Mouse (Mus musculus) hindbrain, embryonic 11.5 days (tissue): Measurements from ENCODE around the gene Klhl3. TPM values are rescaled to one million over a fixed set of nuclear protein-coding genes. Genes with fewer than 3 reads are reported as not detected.

ENCODE experiments used
- ATAC-seq: fragments of 200-750 bp; cut with Nextera tagmentation; 2 replicates; pipeline ENCODE4 v1.8.0; 2017; ENCODE audit warnings: mild to moderate bottlenecking, moderate TSS enrichment, moderate library complexity; ENCODE audit not compliant: low FRiP score
- DNase-seq: peaks from one replicate; pipeline ENCODE4 v3.0.0-alpha.2; 2015; ENCODE audit warnings: low spot score
- H3K27ac ChIP-seq: fragments of 300-500 bp; sonication (generic); 2 replicates; pipeline ENCODE4 v1.5.1; 2014; ENCODE audit warnings: mild to moderate bottlenecking, low read depth, low read length
- H3K27me3 ChIP-seq: fragments of 300-500 bp; sonication (generic); 2 replicates; pipeline ENCODE4 v1.6.1; 2014; ENCODE audit warnings: mild to moderate bottlenecking, low read length, moderate library complexity, mixed read lengths; ENCODE audit not compliant: control insufficient read depth, insufficient read depth
- H3K36me3 ChIP-seq: fragments of 300-500 bp; sonication (generic); 2 replicates; pipeline ENCODE4 v1.6.1; 2014; ENCODE audit warnings: mild to moderate bottlenecking, low read length, moderate library complexity, mixed read lengths; ENCODE audit not compliant: control insufficient read depth, insufficient read depth
- H3K4me1 ChIP-seq: fragments of 300-500 bp; sonication (generic); replicated peaks from 2 replicates; pipeline ENCODE4 v1.6.1; 2014; ENCODE audit warnings: low read length, mixed read lengths; ENCODE audit not compliant: control insufficient read depth, insufficient read depth
- H3K4me2 ChIP-seq: fragments of 300-500 bp; sonication (generic); replicated peaks from 2 replicates; pipeline ENCODE4 v1.6.1; 2014; ENCODE audit warnings: mild to moderate bottlenecking, low read depth, low read length
- H3K4me3 ChIP-seq: fragments of 300-500 bp; sonication (generic); 2 replicates; pipeline ENCODE4 v1.5.1; 2014; ENCODE audit warnings: low read depth, low read length
- H3K9ac ChIP-seq: fragments of 300-500 bp; sonication (generic); 2 replicates; pipeline ENCODE4 v1.6.1; 2014; ENCODE audit warnings: low read depth, low read length
- H3K9me3 ChIP-seq: fragments of 300-500 bp; sonication (generic); 2 replicates; pipeline ENCODE4 v1.6.1; 2016; ENCODE audit warnings: low read length; ENCODE audit not compliant: control insufficient read depth
- WGBS: fragments of 180-500 bp; shearing (Covaris S2); extraction: QIAGEN DNeasy Blood & Tissue Kit; methylation state at CpG from one replicate; pipeline ENCODE4 v1.1.7; 2014; 5-methylcytosine and 5-hydroxymethylcytosine counted together
- polyA plus RNA-seq: library from polyadenylated mRNA; unstranded; fragments of >200 nt; fragmentation: Nextera tagmentation; extraction: Ambion mirVana; gene quantifications from 2 replicates; pipeline ENCODE4 v1.2.1, GENCODE M21; 2014

Gene Klhl3
- polyA plus RNA-seq, 1 experiment from 2014 or later: 3.9 TPM

DNA sequence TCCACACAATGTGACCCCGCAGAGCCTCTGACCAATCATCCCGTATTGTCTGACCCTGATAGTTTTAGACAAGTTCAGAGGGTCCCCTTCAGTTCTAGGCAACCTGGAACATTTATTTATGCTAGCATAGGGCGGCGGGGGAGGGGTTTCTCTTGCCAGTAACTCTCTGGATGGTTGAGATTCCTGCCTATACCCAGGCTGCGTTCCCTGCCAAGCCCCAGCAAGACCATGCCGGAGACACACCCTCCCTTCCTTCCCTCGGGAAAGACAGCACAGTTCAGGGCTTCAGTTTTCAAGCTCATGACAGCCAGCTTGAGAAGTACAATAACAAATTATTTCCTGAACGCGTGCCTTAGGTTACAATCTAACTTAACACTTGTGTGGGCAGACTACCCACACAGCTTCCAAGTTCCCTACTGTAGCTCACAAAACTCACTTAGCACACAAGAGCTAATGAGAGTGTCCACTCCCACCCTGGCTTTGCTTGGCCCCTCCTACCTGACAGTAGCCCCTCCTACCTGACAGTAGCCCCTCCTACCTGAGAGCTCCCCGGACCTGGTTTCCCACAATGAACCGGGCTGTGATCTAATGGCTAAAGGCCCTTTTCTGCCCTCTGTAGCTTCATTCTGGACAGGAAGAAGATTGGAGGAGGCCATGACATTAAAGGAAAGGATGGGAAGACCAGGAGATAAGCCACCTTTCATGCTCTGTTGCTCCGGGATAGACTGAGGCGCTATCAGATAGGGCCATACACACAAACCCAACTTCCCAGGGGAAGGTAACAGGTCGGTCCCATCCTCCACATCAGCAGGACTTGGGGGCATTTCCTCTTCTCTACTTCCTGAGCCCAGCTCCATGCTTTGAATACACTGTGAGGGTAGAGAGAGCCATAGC lies 46.6 kb downstream of the Klhl3 start:
- H3K27me3 ChIP-seq: no peaks in the 10 kb centered on the region
- WGBS: 75% methylated on average over 14 of the region's 14 CpGs
- no peaks in the 10 kb centered on the region; the same call in 1 of the 2 replicates for H3K4me1 ChIP-seq
- ATAC-seq (no peak), DNase-seq (peak; percentile 10)
- H3K9me3 ChIP-seq: no peaks in the 10 kb centered on the region
- H3K36me3 ChIP-seq: no peaks in the 10 kb centered on the region
- no peak overlapping the region for H3K4me3 ChIP-seq
- no peak overlapping the region for H3K9ac ChIP-seq
- H3K27ac ChIP-seq: no peak overlapping the region
- no peak overlapping the region for H3K4me2 ChIP-seq

GRCm38 (mm10) chr13:58066081-58066495 lies 47.3 kb downstream of the Klhl3 start:
- H3K27me3 ChIP-seq: no peaks in the 10 kb centered on the region
- H3K9ac ChIP-seq: no peak overlapping the region
- no peak overlapping the region for H3K4me2 ChIP-seq
- H3K9me3 ChIP-seq: no peaks in the 10 kb centered on the region
- H3K27ac ChIP-seq: no peak overlapping the region
- no peak for ATAC-seq
- DNase-seq: no peak
- H3K4me3 ChIP-seq: no peak overlapping the region
- H3K4me1 ChIP-seq: no peaks in the 10 kb centered on the region; the same call in 1 of the 2 replicates
- H3K36me3 ChIP-seq: no peaks in the 10 kb centered on the region
- 82% methylated on average over 13 of the region's 13 CpGs for WGBS

GRCm38 (mm10) chr13:58065316-58065715 lies 48.1 kb downstream of the Klhl3 start:
- no peak overlapping the region for H3K4me2 ChIP-seq
- H3K9me3 ChIP-seq: no peaks in the 10 kb centered on the region
- H3K27me3 ChIP-seq: no peaks in the 10 kb centered on the region
- no peaks in the 10 kb centered on the region for H3K36me3 ChIP-seq
- WGBS: 83% methylated on average over 5 of the region's 5 CpGs
- DNase-seq (no peak), ATAC-seq (no peak)
- no peak overlapping the region for H3K27ac ChIP-seq
- H3K4me1 ChIP-seq: no peaks in the 10 kb centered on the region; the same call in 1 of the 2 replicates
- no peak overlapping the region for H3K9ac ChIP-seq
- H3K4me3 ChIP-seq: no peak overlapping the region

DNA sequence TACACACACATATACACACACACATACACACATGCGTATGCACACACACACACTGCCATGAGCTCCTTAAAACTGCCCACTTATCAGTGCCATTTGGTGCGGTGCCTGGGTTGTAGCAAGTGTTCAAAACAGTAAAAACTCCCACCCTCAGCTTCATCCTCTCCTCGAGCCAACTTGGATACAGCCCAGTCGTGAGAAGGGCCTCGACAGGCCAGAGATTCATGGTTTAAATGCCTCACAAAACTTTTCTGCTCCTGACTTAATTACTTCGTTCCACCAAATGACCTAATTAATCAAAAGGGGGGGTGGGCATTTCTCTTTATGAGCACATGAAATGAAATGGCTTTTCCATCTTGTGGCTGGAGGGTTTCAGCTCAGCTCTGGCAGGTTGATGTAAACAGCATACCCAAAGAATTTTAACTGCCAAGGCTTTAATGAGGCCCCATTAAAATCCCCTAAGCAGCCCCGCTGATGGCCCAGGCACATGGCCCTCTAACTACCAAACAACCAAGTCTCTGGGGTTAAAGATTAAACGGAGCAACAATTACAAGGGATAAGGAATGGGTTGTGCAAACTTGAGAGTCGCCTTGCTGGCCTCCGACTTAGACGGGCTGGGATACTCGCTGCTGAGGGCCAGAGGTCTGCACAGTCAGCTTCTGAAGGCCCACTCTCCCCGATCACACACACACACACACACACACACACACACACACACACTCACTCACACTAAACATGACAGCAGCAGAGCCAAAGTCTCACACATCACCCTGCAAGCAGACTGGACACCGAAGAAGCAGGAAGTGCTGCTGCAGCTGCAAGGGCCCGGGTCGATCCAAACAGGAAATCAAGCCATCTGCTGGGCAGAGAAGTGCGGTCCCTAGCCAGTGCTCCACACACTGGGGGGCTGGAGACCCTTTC lies 55.2 kb downstream of the Klhl3 start:
- H3K27me3 ChIP-seq: no peaks in the 10 kb centered on the region
- H3K36me3 ChIP-seq: no peaks in the 10 kb centered on the region
- DNase-seq: peak; percentile 11
- no peak for ATAC-seq
- WGBS: 55% methylated on average over 17 of the region's 17 CpGs
- H3K4me3 ChIP-seq: no peak overlapping the region
- H3K4me2 ChIP-seq: no peak overlapping the region
- H3K4me1 ChIP-seq: no peaks in the 10 kb centered on the region
- peaks cover 4% of the 10 kb centered on the region; the same call in 1 of the 2 replicates for H3K9me3 ChIP-seq
- no peak overlapping the region for H3K9ac ChIP-seq
- H3K27ac ChIP-seq: no peak overlapping the region

GRCm38 (mm10) chr13:58056618-58057017 lies 56.8 kb downstream of the Klhl3 start:
- Histone ChIP-seq H3K9ac (no peak overlapping the region), H3K4me1 (no peaks in the 10 kb centered on the region), H3K4me3 (no peak overlapping the region), H3K4me2 (no peak overlapping the region), H3K9me3 (peaks cover 4% of the 10 kb centered on the region; the same call in 1 of the 2 replicates), H3K27me3 (no peaks in the 10 kb centered on the region), H3K36me3 (no peaks in the 10 kb centered on the region), H3K27ac (no peak overlapping the region)
- peak; percentile 11 for DNase-seq
- no peak for ATAC-seq
- WGBS: 82% methylated on average over 4 of the region's 4 CpGs

DNA sequence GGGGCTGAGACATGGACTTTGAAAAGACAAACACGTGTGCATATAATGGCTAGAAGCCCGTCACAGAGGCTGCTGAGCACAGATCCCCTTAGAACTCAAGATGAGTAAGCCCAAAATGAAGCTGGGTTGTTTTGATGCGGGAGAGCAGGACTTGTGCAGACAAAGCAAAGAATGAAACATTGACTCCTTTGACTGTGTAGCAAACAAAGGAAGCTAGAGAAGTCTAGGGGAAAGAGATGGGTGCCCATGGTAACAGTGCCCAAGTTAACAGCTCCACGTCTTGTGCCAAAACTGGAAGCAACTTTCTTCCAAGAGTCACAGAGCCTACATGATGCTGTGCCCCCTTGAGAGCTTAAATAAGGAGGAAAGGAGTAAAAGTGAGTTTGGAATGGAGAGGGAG lies 59.8 kb downstream of the Klhl3 start:
- no peak overlapping the region for H3K9ac ChIP-seq
- H3K36me3 ChIP-seq: no peaks in the 10 kb centered on the region
- H3K4me3 ChIP-seq: no peak overlapping the region
- 64% methylated on average over 4 of the region's 4 CpGs for WGBS
- H3K27ac ChIP-seq: no peak overlapping the region
- H3K9me3 ChIP-seq: peaks cover 4% of the 10 kb centered on the region; the same call in 1 of the 2 replicates
- H3K27me3 ChIP-seq: no peaks in the 10 kb centered on the region
- ATAC-seq (no peak), DNase-seq (no peak)
- no peaks in the 10 kb centered on the region for H3K4me1 ChIP-seq
- no peak overlapping the region for H3K4me2 ChIP-seq

GRCm38 (mm10) chr13:58051654-58052053 lies 61.7 kb downstream of the Klhl3 start:
- no peak overlapping the region for H3K27ac ChIP-seq
- peaks cover 3% of the 10 kb centered on the region; the same call in 1 of the 2 replicates for H3K9me3 ChIP-seq
- H3K27me3 ChIP-seq: no peaks in the 10 kb centered on the region
- H3K4me3 ChIP-seq: no peak overlapping the region
- no peaks in the 10 kb centered on the region for H3K4me1 ChIP-seq
- no peak overlapping the region for H3K4me2 ChIP-seq
- DNase-seq (no peak), ATAC-seq (no peak)
- WGBS: 80% methylated on average over 10 of the region's 10 CpGs
- no peaks in the 10 kb centered on the region for H3K36me3 ChIP-seq
- H3K9ac ChIP-seq: no peak overlapping the region

GRCm38 (mm10) chr13:58051251-58051650 lies 62.1 kb downstream of the Klhl3 start:
- Histone ChIP-seq H3K9ac (no peak overlapping the region), H3K9me3 (no peaks in the 10 kb centered on the region; the same call in 1 of the 2 replicates), H3K4me1 (no peaks in the 10 kb centered on the region), H3K27ac (no peak overlapping the region), H3K4me3 (no peak overlapping the region), H3K4me2 (no peak overlapping the region), H3K27me3 (no peaks in the 10 kb centered on the region), H3K36me3 (no peaks in the 10 kb centered on the region)
- 52% methylated on average over 7 of the region's 7 CpGs for WGBS
- DNase-seq (no peak), ATAC-seq (no peak)
